In genomic region chr11:33931836-33932385, GRCm38 (mm10) we compare ENCODE assay signal across 8 mouse cellular contexts. TPM values are rescaled to one million over a fixed set of nuclear protein-coding genes. Genes with fewer than 3 reads are reported as not detected.
A peak's percentile ranks its signal among the peaks of the same experiment; 100 is the strongest.
DNase-seq lines count a peak whose midpoint lies in the region; ATAC-seq and TF ChIP-seq lines count a peak whose summit lies in the region.

No protein-coding gene starts in this region.

- ATAC-seq in midbrain, embryonic 11.5 days (ENCODE audit: low FRiP score) = peak; percentile 47; the same call in 1 of the 2 replicates
- no peak for ATAC-seq in midbrain, embryonic 16.5 days
- no peak for ATAC-seq in limb, embryonic 11.5 days (ENCODE audit: insufficient number of reproducible peaks, low FRiP score, low TSS enrichment, low read depth)
- ATAC-seq in neural tube, embryonic 11.5 days (ENCODE audit: insufficient read depth, low FRiP score, low TSS enrichment) = peak; percentile 56; the same call in 1 of the 2 replicates

- no peaks in the 10 kb centered on the region for H3K27me3 ChIP-seq in midbrain, embryonic 11.5 days (ENCODE audit: control insufficient read depth, insufficient read depth, low read length)
- no peaks in the 10 kb centered on the region for H3K27me3 ChIP-seq in midbrain, embryonic 16.5 days (ENCODE audit: control insufficient read depth, insufficient read depth, low read depth, low read length)
- H3K27me3 ChIP-seq in embryonic facial prominence, embryonic 10.5 days (replicated peaks; ENCODE audit: low read depth, poor library complexity, severe bottlenecking) = peaks cover 12% of the 10 kb centered on the region
- no peaks in the 10 kb centered on the region for H3K27me3 ChIP-seq in limb, embryonic 11.5 days (ENCODE audit: control insufficient read depth, insufficient read depth, low read length)
- no peaks in the 10 kb centered on the region for H3K27me3 ChIP-seq in neural tube, embryonic 11.5 days (ENCODE audit: control insufficient read depth, insufficient read depth, low read length)

- DNase-seq in midbrain, embryonic 11.5 days (ENCODE audit: low spot score, missing footprints) = peak; percentile 86
- DNase-seq in embryonic facial prominence, embryonic 10.5 days (ENCODE audit: low spot score) = peak; percentile 85
- peak; percentile 58 for DNase-seq in limb, embryonic 11.5 days (ENCODE audit: low spot score)
- DNase-seq in neural tube, embryonic 11.5 days (ENCODE audit: low spot score) = peak; percentile 65
- DNase-seq in right cerebral cortex, postnatal 36 days (ENCODE audit: low spot score in 2 of 2) = no peak
- no peak for DNase-seq in left cerebral cortex, adult 2 months (ENCODE audit: extremely low spot score in 1 of 2, low spot score in 2 of 2)
- no peak for DNase-seq in right cerebral cortex, postnatal 25 days

- H3K4me1 ChIP-seq in midbrain, embryonic 11.5 days (ENCODE audit: control insufficient read depth, insufficient read depth, low read length) = no peaks in the 10 kb centered on the region
- H3K4me1 ChIP-seq in midbrain, embryonic 16.5 days (ENCODE audit: control insufficient read depth, insufficient read depth, low read length) = no peaks in the 10 kb centered on the region
- H3K4me1 ChIP-seq in embryonic facial prominence, embryonic 10.5 days = peaks cover 28% of the 10 kb centered on the region
- H3K4me1 ChIP-seq in limb, embryonic 11.5 days (ENCODE audit: control insufficient read depth, insufficient read depth, low read length) = no peaks in the 10 kb centered on the region
- H3K4me1 ChIP-seq in neural tube, embryonic 11.5 days (ENCODE audit: control insufficient read depth, insufficient read depth, low read length) = no peaks in the 10 kb centered on the region

- 13% methylated on average over 9 of the region's 10 CpGs for WGBS in midbrain, embryonic 11.5 days
- WGBS in midbrain, embryonic 16.5 days = 14% methylated on average over 8 of the region's 10 CpGs
- WGBS in embryonic facial prominence, embryonic 10.5 days = 10% methylated on average over 10 of the region's 10 CpGs
- 4% methylated on average over 10 of the region's 10 CpGs for WGBS in limb, embryonic 11.5 days
- WGBS in neural tube, embryonic 11.5 days = 10% methylated on average over 7 of the region's 10 CpGs

- no peak overlapping the region for H3K4me2 ChIP-seq in midbrain, embryonic 11.5 days
- no peak overlapping the region for H3K4me2 ChIP-seq in midbrain, embryonic 16.5 days (ENCODE audit: low read length)
- H3K4me2 ChIP-seq in limb, embryonic 11.5 days (ENCODE audit: low read depth, severe bottlenecking) = no peak overlapping the region
- no peak overlapping the region for H3K4me2 ChIP-seq in neural tube, embryonic 11.5 days (ENCODE audit: low read depth)

- intact Hi-C loops in left cerebral cortex, adult 2 months (cut with DNase I) = no loop called here

- TF ChIP-seq CTCF in left cerebral cortex, adult 2 months (IDR thresholded peaks at IDR 0.05) = no peak

- no peak overlapping the region for H3K27ac ChIP-seq in midbrain, embryonic 11.5 days (ENCODE audit: low read depth, low read length)
- no peak overlapping the region for H3K27ac ChIP-seq in midbrain, embryonic 16.5 days (ENCODE audit: low read length)
- no peak overlapping the region for H3K27ac ChIP-seq in embryonic facial prominence, embryonic 10.5 days (replicated peaks)
- no peak overlapping the region for H3K27ac ChIP-seq in limb, embryonic 11.5 days (replicated peaks; ENCODE audit: low read depth, low read length)
- no peak overlapping the region for H3K27ac ChIP-seq in neural tube, embryonic 11.5 days (ENCODE audit: low read depth, low read length)
- no peak overlapping the region for H3K27ac ChIP-seq in left cerebral cortex, adult 2 months

- H3K4me3 ChIP-seq in midbrain, embryonic 11.5 days (ENCODE audit: low read depth, low read length) = no peak overlapping the region
- H3K4me3 ChIP-seq in midbrain, embryonic 16.5 days (ENCODE audit: low read depth, low read length) = no peak overlapping the region
- peak overlapping the region; percentile 18; the same call in 1 of the 2 replicates for H3K4me3 ChIP-seq in embryonic facial prominence, embryonic 10.5 days
- H3K4me3 ChIP-seq in limb, embryonic 11.5 days (ENCODE audit: low read depth, low read length) = no peak overlapping the region
- no peak overlapping the region for H3K4me3 ChIP-seq in neural tube, embryonic 11.5 days (ENCODE audit: low read depth, low read length)
- H3K4me3 ChIP-seq in left cerebral cortex, adult 2 months = no peak overlapping the region

- no peak overlapping the region for H3K9ac ChIP-seq in midbrain, embryonic 11.5 days (ENCODE audit: low read length)
- H3K9ac ChIP-seq in midbrain, embryonic 16.5 days (ENCODE audit: low read depth, low read length) = no peak overlapping the region
- no peak overlapping the region for H3K9ac ChIP-seq in limb, embryonic 11.5 days (ENCODE audit: low read length)
- no peak overlapping the region for H3K9ac ChIP-seq in neural tube, embryonic 11.5 days (ENCODE audit: low read length)

- H3K9me3 ChIP-seq in midbrain, embryonic 11.5 days (ENCODE audit: control insufficient read depth, low read length) = no peaks in the 10 kb centered on the region
- no peaks in the 10 kb centered on the region for H3K9me3 ChIP-seq in midbrain, embryonic 16.5 days (replicated peaks; ENCODE audit: control insufficient read depth, low read length, poor library complexity, severe bottlenecking)
- H3K9me3 ChIP-seq in embryonic facial prominence, embryonic 10.5 days = no peaks in the 10 kb centered on the region
- H3K9me3 ChIP-seq in limb, embryonic 11.5 days (ENCODE audit: control insufficient read depth, low read length) = no peaks in the 10 kb centered on the region
- H3K9me3 ChIP-seq in neural tube, embryonic 11.5 days (ENCODE audit: control insufficient read depth, low read length) = no peaks in the 10 kb centered on the region

- H3K36me3 ChIP-seq in midbrain, embryonic 11.5 days (ENCODE audit: control insufficient read depth, insufficient read depth, low read length) = no peaks in the 10 kb centered on the region
- no peaks in the 10 kb centered on the region for H3K36me3 ChIP-seq in midbrain, embryonic 16.5 days (ENCODE audit: control insufficient read depth, insufficient read depth, low read length)
- H3K36me3 ChIP-seq in embryonic facial prominence, embryonic 10.5 days (replicated peaks) = no peaks in the 10 kb centered on the region
- H3K36me3 ChIP-seq in limb, embryonic 11.5 days (ENCODE audit: control insufficient read depth, insufficient read depth, low read length) = no peaks in the 10 kb centered on the region
- no peaks in the 10 kb centered on the region for H3K36me3 ChIP-seq in neural tube, embryonic 11.5 days (ENCODE audit: control insufficient read depth, insufficient read depth, low read length)

RNA-seq across cellular contexts. Expression of gene Kcnmb1, which starts 30.9 kb away (rescaled TPM):
- 0.18 and 0.39 TPM in 2 replicates for polyA plus RNA-seq in midbrain, embryonic 11.5 days (2014; fragmentation: Nextera tagmentation; extraction: Ambion mirVana)
- polyA plus RNA-seq in midbrain, embryonic 16.5 days (2015; fragmentation: Nextera tagmentation; extraction: Ambion mirVana) = 0.20 TPM in 2 replicates
- 0.09 and 0.13 TPM in 2 replicates for polyA plus RNA-seq in embryonic facial prominence, embryonic 10.5 days (2016; fragmentation: Nextera tagmentation; extraction: Ambion mirVana)
- polyA plus RNA-seq in limb, embryonic 11.5 days (2014; fragmentation: Nextera tagmentation; extraction: Ambion mirVana) = 0.16 and 0.17 TPM in 2 replicates
- 0.09 and 0.17 TPM in 2 replicates for polyA plus RNA-seq in neural tube, embryonic 11.5 days (2014; fragmentation: Nextera tagmentation; extraction: Ambion mirVana)
- under 1 TPM; 0.07 to 0.25 TPM for total RNA-seq in left cerebral cortex, adult 2 months (2021)

Comparison
In these comparisons a context has a peak if more than half of its experiments do, and no peak if none do; other contexts are left out.
1. ATAC-seq: peak in midbrain, embryonic 11.5 days (single experiment) and neural tube, embryonic 11.5 days (single experiment); none in midbrain, embryonic 16.5 days (single experiment) and limb, embryonic 11.5 days (single experiment).
2. DNase-seq: peak in midbrain, embryonic 11.5 days (single experiment), embryonic facial prominence, embryonic 10.5 days (single experiment), limb, embryonic 11.5 days (single experiment) and neural tube, embryonic 11.5 days (single experiment); none in right cerebral cortex, postnatal 36 days (0 of 2), left cerebral cortex, adult 2 months (0 of 2) and right cerebral cortex, postnatal 25 days (single experiment).